Comparison of ENCODE assay signal across 8 mouse cellular contexts in the genomic region with DNA sequence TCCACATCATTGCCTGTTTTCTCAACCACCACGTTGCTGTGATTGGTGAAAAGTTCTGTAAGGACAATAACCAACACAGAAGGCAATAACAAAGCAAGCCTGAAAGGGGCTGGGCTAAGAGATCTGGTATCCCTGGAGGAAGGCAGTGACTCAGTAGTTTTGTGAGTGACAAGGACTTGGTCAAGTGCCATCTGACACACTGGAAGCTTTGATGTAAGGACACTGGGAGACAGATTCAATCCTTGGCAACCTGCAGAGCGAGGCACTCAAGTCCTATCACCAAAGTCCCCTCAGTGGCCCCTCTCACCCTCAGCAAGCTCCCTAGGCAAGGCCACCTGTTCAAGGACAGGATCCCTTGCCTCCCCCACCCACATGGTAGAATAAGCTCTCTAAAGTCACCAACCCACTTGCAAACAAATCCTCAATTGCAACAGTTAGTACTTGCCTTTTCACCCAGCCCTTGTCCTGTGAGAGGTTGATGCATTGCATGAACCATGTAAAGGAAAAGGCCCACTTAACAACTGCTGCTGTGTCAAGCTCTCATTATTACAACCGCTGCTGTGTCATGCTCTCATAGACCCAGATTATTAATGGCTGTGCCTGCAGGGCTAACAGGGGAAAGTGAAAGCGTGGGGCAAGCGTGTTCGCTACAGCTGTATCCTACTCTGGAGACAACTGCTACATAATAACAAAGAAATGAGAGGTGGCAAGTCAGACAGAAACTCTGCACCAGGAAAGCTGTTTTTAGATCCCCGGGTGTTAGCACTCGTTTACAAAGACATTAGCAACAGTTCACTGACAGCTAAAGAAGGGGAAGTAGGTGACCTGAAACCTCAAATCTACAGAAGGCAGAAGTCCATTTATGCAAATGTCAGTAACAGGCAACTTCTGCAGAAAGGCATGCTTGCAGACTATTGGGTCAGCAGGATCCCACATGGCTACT. TPM values are rescaled to one million over a fixed set of nuclear protein-coding genes. Genes with fewer than 3 reads are reported as not detected.
DNase-seq lines count a peak whose midpoint lies in the region; ATAC-seq lines count a peak whose summit lies in the region.

No protein-coding gene starts in this region.

- H3K9ac ChIP-seq in kidney, embryonic 15.5 days, result no peak overlapping the region
- H3K9ac ChIP-seq in stomach, embryonic 14.5 days (replicated peaks; ENCODE audit: low read depth, low read length), result no peak overlapping the region

- peak; percentile 16 for DNase-seq in spleen, adult 12 weeks (ENCODE audit: low spot score)
- no peak for DNase-seq in spleen, postnatal 14 days (ENCODE audit: low spot score in 2 of 2)
- DNase-seq in heart, embryonic 10.5 days (ENCODE audit: low spot score), result no peak
- no peak for DNase-seq in layer of hippocampus, adult 9-10 months (ENCODE audit: low spot score)

- ATAC-seq in kidney, embryonic 15.5 days (replicated peaks; ENCODE audit: low FRiP score), result no peak; the same call in 1 of the 2 replicates
- ATAC-seq in megakaryocyte, adult 5-6 weeks (ENCODE audit: poor library complexity, severe bottlenecking), result peak; percentile 89
- ATAC-seq in stomach, embryonic 14.5 days (ENCODE audit: insufficient number of reproducible peaks, insufficient read depth, low FRiP score, low read depth), result no peak; the same call in 1 of the 2 replicates
- no peak for ATAC-seq in erythroid progenitor cell, adult 5-6 weeks (replicated peaks; ENCODE audit: low FRiP score, poor library complexity, severe bottlenecking)

- peak overlapping the region; percentile 32 for H3K4me2 ChIP-seq in kidney, embryonic 15.5 days
- H3K4me2 ChIP-seq in stomach, embryonic 14.5 days (replicated peaks; ENCODE audit: low read depth, low read length), result no peak overlapping the region

- no peak overlapping the region for H3K4me3 ChIP-seq in heart, embryonic 10.5 days
- no peak overlapping the region for H3K4me3 ChIP-seq in kidney, embryonic 15.5 days (replicated peaks)
- no peak overlapping the region for H3K4me3 ChIP-seq in stomach, embryonic 14.5 days (ENCODE audit: low read depth, low read length)

- H3K4me1 ChIP-seq in heart, embryonic 10.5 days, result peaks cover 21% of the 10 kb centered on the region
- H3K4me1 ChIP-seq in kidney, embryonic 15.5 days, result peaks cover 38% of the 10 kb centered on the region
- H3K4me1 ChIP-seq in stomach, embryonic 14.5 days (ENCODE audit: control insufficient read depth, insufficient read depth, low read length), result peaks cover 6% of the 10 kb centered on the region; the same call in 1 of the 2 replicates

- H3K27ac ChIP-seq in heart, embryonic 10.5 days, result peak overlapping the region; percentile 22; the same call in 1 of the 2 replicates
- peak overlapping the region; percentile 78 for H3K27ac ChIP-seq in kidney, embryonic 15.5 days
- peak overlapping the region; percentile 41; the same call in 1 of the 2 replicates for H3K27ac ChIP-seq in stomach, embryonic 14.5 days (ENCODE audit: low read length)

- H3K9me3 ChIP-seq in heart, embryonic 10.5 days, result no peaks in the 10 kb centered on the region
- H3K9me3 ChIP-seq in kidney, embryonic 15.5 days (replicated peaks), result no peaks in the 10 kb centered on the region
- no peaks in the 10 kb centered on the region for H3K9me3 ChIP-seq in stomach, embryonic 14.5 days (ENCODE audit: control insufficient read depth, low read depth, low read length)

- no peaks in the 10 kb centered on the region for H3K36me3 ChIP-seq in heart, embryonic 10.5 days
- H3K36me3 ChIP-seq in kidney, embryonic 15.5 days, result no peaks in the 10 kb centered on the region
- no peaks in the 10 kb centered on the region for H3K36me3 ChIP-seq in stomach, embryonic 14.5 days (ENCODE audit: control insufficient read depth, insufficient read depth, low read length)

- H3K27me3 ChIP-seq in heart, embryonic 10.5 days (ENCODE audit: insufficient read depth, poor library complexity, severe bottlenecking), result no peaks in the 10 kb centered on the region
- no peaks in the 10 kb centered on the region for H3K27me3 ChIP-seq in kidney, embryonic 15.5 days
- no peaks in the 10 kb centered on the region for H3K27me3 ChIP-seq in stomach, embryonic 14.5 days (ENCODE audit: control insufficient read depth, insufficient read depth, low read length)

- whole genome bisulfite sequencing in heart, embryonic 10.5 days, result 57% methylated on average over 8 of the region's 8 CpGs
- 26% methylated on average over 8 of the region's 8 CpGs for WGBS in kidney, embryonic 15.5 days
- WGBS in stomach, embryonic 14.5 days, result 24% methylated on average over 8 of the region's 8 CpGs

RNA-seq across cellular contexts. Expression of a gene that starts 18.1 kb away (rescaled TPM):
- polyA plus RNA-seq in heart, embryonic 10.5 days (2016; fragmentation: Nextera tagmentation; extraction: Ambion mirVana), result 6.8 and 8.3 TPM in 2 replicates
- 13.7 and 15.4 TPM in 2 replicates for polyA plus RNA-seq in kidney, embryonic 15.5 days (2015; fragmentation: Nextera tagmentation; extraction: Ambion mirVana)
- total RNA-seq in megakaryocyte, adult 5-6 weeks (2015), result 1.1 TPM in 2 replicates
- total RNA-seq in megakaryocyte, adult 5-6 weeks (2017), result 0.99 and 2.6 TPM in 2 replicates
- polyA plus RNA-seq in stomach, embryonic 14.5 days (2014; fragmentation: Nextera tagmentation; extraction: Ambion mirVana), result 11.1 and 14.2 TPM in 2 replicates
- not detected in 2 replicates for total RNA-seq in erythroid progenitor cell, adult 5-6 weeks (2015; ENCODE audit: low replicate concordance)
- 0.51 TPM in 1 of 2 replicates, not detected in the other for total RNA-seq in erythroid progenitor cell, adult 5-6 weeks (2017; ENCODE audit: low replicate concordance)

Comparison
In these comparisons a context has a peak if more than half of its experiments do, and no peak if none do; other contexts are left out.
1. H3K27ac ChIP-seq: peak in every context shown above with its lines; median percentile 78 in kidney, embryonic 15.5 days; 41 in stomach, embryonic 14.5 days; 22 in heart, embryonic 10.5 days.